Mouse (Mus musculus) cortical plate, adult 2 months (tissue): ENCODE measurements around the gene Nr2e1. TPM values are rescaled to one million over a fixed set of nuclear protein-coding genes. Genes with fewer than 3 reads are reported as not detected.

Experiments
- H3K27ac ChIP-seq: fragments of 200-500 bp; 2 replicates; pipeline ENCODE4 v1.5.1; 2012; ENCODE audit warnings: low read length, control low read depth, inconsistent platforms; ENCODE audit not compliant: insufficient read depth
- H3K4me1 ChIP-seq: fragments of 200-500 bp; 2 replicates; pipeline ENCODE4 v1.6.1; 2011; ENCODE audit warnings: low read length; ENCODE audit not compliant: control insufficient read depth, insufficient read depth
- H3K4me3 ChIP-seq: fragments of 200-500 bp; 2 replicates; pipeline ENCODE4 v1.5.1; 2011; ENCODE audit warnings: mild to moderate bottlenecking, low read length, control low read depth; ENCODE audit not compliant: insufficient read depth
- CTCF ChIP-seq: fragments of 200-500 bp; IDR thresholded peaks from 2 replicates; pipeline ENCODE4 v1.5.1; 2011; ENCODE audit warnings: mild to moderate bottlenecking, control low read depth, low read length; ENCODE audit not compliant: insufficient read depth; ENCODE audit errors: extremely low read depth
- POLR2A ChIP-seq: fragments of 200-500 bp; IDR thresholded peaks from 2 replicates; pipeline ENCODE4 v1.6.1; 2011; ENCODE audit warnings: mild to moderate bottlenecking, low read length, control low read depth; ENCODE audit not compliant: insufficient read depth; ENCODE audit errors: extremely low read depth
- polyA plus RNA-seq: library from polyadenylated mRNA; depleted of rRNA; stranded (reverse); fragments of >200 nt; gene quantifications from 2 replicates; pipeline ENCODE4 v1.2.3, GENCODE M21; 2012; rRNA removed

Nr2e1 gene
- polyA plus RNA-seq, 1 experiment = 18.6 TPM

DNA sequence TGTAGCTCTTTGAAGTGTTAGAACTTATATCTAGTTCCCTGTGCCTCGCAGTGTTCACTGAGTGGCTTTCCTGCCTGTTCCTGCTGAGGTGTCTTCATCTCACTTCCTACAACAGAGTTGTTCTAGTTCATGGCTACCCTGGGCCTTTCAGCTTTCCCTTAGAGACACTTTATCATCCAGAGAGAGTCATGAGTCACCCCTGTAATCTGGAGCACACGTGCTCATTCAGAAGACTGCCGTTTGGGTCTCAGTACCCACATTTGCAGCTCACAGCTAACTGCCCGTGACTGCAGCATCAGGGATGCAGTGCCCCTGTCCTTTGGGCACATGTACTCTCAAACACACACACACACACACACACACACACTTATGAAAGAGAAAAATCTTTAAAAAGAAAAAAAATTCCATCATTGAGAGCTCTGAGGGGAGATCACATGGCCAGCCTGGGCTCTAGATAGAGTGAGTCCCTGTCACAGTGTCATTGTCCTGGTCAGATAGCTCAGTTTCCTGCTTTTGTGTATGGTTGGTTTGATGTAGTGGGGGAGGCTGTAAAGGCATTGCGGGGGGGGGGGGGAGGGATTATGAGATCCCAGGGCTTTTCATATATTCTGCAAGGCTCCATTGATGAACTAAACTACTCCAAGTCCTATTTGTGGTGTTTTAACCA, 62.0 kb downstream of the Nr2e1 start:
- no peak overlapping the region for H3K27ac ChIP-seq
- H3K4me1 ChIP-seq = no peaks in the 10 kb centered on the region
- TF ChIP-seq CTCF = no peak
- TF ChIP-seq POLR2A = no peak
- no peak overlapping the region for H3K4me3 ChIP-seq

DNA sequence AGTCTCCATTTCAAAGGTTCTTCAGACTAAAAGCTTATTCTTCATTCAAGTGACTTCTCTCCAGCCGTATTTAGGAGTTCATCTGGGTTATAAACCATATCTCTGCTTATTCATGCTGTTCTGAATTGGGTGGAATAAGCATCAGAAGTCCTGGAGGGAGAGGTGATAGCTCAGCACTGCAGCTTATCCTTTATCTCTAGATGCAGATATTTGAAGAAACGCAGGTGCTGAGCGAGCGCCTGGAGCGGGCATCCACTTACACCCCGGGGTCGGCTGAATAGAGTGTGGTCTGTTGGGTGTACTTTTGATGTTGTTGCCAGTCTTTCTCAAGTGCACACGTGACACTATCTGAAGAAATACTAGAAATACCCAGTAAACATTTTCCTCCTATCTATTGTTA, 65.1 kb downstream of the Nr2e1 start:
- TF ChIP-seq CTCF = no peak
- no peak for TF ChIP-seq POLR2A
- no peak overlapping the region for H3K4me3 ChIP-seq
- H3K4me1 ChIP-seq = no peaks in the 10 kb centered on the region
- H3K27ac ChIP-seq = no peak overlapping the region

GRCm38 (mm10) chr10:42514125-42514524, 69.3 kb downstream of the Nr2e1 start:
- TF ChIP-seq CTCF = no peak
- no peak for TF ChIP-seq POLR2A
- Histone ChIP-seq H3K4me3 (no peak overlapping the region), H3K27ac (no peak overlapping the region), H3K4me1 (no peaks in the 10 kb centered on the region)

Other genes starting within 250 kb of the Nr2e1 start
- 18.8 and 19.6 TPM in 2 replicates for gene Afg1l, start 105.1 kb downstream of the Nr2e1 start, polyA plus RNA-seq
- gene Snx3, start 81.6 kb downstream of the Nr2e1 start, polyA plus RNA-seq = 385 and 435 TPM in 2 replicates
- 45.4 TPM in 2 replicates for gene Ostm1, start 190 bp upstream of the Nr2e1 start, polyA plus RNA-seq
- 41.8 and 51.9 TPM in 2 replicates for gene Sec63, start 177.9 kb upstream of the Nr2e1 start, polyA plus RNA-seq